Mouse (Mus musculus) lung, postnatal 10 days (tissue): ENCODE measurements around the gene Dnajc6.
A peak's percentile ranks its signal among the peaks of the same experiment; 100 is the strongest.

Source experiments
- DNase-seq: peaks from one replicate; pipeline ENCODE4 v3.0.0; 2021

Dnajc6 gene

DNA sequence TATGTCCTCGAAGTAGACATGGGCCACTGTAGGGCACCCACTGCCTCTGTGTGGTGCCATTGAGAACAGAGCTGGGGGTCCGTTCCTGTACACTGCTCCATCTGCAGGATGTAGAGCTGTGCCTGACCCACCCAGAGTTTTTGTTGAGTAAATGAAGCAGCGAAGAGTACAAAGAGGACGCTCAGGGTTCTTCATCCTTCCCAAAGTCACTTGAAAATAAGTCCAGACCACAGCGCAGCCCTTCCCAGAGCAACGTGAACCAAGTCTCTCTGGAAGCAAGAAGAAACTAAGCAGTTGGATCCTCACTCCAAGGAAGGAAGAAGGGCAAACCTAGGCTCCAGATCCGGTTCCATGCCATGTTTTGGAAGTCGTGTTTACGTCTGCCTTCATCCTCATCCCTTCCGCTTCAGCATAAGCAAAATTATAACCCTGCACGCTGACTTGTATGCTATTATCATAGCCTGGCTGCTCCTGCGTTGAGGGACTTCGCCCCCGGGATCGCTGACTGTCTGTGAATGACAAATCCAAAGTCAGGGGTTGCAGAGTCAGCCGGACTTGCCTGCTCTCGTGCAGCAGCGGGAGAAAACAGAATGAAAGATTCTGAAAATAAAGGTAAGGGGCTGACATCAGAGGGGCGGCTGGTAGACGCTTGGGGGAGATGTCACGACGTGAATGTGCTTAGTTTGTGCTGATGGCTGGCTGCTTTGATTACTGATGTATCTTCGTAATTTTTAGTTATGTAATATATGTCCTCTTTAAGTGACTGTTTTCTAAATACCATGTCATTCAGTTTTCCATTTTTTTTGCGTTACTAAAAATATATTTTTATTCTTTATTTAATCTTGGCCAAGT, 11.3 kb downstream of the Dnajc6 start:
- DNase-seq: peak; percentile 45

GRCm38 (mm10) chr4:101508431-101508830, 12.0 kb downstream of the Dnajc6 start:
- DNase-seq: no peak

DNA sequence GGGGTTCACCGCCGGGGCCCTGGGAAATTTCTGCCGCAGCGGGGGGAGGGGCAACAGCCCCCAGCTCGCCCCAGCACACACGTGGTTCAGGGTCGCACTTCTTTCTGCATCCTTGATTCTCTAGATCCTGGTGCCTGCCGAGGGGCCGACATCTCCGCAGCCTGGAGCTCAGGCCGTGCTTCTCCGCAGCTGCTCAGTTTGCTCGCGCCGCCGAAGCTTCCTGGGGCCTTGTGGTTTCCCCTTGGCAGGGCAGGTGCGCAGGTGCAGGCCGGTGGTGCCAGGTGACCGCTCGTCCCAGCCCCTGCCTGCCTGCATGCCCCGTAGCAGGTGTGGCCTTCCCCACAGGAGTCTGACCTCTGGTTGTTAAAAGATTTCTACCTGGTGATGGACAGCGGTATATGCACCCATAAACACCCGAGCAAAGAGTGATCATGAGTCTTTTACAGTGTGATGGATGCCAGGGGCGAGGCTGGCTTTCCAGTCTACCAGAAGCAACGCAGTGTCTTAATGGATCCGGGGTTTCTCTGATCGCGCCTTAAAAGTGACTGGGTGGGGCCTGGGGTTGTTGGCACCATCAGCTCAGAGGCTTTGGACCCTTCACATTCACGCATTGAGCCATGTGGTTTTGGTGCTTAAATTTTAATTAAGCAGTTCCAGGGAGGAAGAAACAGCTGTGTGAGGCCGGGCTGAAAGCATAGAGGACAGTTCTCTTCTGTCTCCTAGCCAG, 12.6 kb downstream of the Dnajc6 start:
- DNase-seq: peak; percentile 2

- DNase-seq: no peak
Measured at GRCm38 (mm10) chr4:101510111-101510903, 13.9 kb downstream of the Dnajc6 start.

DNA sequence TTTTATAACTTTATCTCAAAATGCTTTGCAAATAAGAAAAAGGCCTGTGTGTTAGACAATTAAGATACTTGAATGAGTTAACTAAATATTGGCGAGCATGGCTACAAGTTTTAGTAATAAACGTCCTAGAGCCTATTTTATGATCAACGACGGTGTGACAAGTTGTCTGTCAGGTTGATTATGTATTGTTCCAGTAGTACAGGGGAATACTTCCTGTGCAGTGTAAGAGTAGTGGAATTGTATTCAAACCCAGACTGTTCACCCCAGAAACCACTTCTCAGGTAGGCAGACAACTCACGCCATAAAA, 14.4 kb downstream of the Dnajc6 start:
- no peak for DNase-seq

- no peak for DNase-seq
Measured at GRCm38 (mm10) chr4:101511768-101512521, 15.5 kb downstream of the Dnajc6 start.

GRCm38 (mm10) chr4:101513251-101513650, 16.8 kb downstream of the Dnajc6 start:
- DNase-seq: no peak

DNA sequence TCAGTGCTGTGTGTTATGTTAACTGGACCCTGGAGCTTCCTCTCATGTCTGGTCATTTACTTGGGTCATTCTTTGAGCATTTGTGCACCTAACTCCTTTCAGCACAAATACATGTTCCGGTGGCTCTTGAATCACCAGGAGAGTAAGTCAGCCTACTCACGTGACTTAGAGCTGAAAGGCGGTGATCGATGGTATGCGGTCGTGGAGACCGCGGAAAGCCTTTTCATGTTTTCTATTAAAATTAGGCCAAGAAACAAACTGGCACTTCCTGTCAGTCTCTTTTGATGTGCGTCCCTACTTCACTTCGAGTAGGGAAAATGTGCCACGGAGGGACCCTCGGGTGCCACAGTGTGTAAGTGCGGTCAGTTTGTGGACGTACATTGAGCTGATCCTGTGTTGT, 19.4 kb downstream of the Dnajc6 start:
- no peak for DNase-seq

DNA sequence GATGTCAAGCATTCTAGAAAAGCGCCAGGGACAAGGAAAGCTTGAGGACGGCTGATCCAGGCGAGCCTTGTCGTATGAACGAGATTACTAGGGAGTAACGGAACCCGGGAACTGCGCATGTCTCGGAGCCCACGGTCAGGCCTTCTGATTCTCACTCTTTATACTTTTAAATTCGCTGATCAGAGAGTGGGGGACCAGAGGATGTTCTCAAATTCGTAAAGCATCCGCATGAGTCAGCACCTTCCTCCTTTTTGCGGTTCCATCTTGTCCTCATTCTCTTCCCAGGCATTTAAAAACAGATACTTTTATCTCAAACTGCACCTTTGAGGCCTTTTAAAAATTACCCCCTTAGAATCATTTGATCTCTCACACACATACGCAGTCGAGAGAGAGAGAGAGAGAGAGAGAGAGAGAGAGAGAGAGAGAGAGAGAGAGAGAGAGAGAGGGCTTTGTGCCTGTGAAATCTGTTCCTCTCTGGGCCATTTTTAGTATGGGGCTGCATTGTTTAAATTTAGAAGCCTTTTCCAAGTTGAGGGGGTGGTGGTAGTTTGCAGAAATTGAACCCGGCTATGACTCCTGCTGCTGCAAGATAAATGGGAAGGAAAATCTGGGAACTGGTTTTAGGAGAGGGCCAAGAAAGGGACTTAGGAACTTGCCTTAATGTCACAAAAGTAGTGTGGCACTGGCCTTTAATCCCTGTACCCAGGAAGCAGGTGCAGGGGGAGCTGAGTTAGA, 20.2 kb downstream of the Dnajc6 start:
- no peak for DNase-seq

DNA sequence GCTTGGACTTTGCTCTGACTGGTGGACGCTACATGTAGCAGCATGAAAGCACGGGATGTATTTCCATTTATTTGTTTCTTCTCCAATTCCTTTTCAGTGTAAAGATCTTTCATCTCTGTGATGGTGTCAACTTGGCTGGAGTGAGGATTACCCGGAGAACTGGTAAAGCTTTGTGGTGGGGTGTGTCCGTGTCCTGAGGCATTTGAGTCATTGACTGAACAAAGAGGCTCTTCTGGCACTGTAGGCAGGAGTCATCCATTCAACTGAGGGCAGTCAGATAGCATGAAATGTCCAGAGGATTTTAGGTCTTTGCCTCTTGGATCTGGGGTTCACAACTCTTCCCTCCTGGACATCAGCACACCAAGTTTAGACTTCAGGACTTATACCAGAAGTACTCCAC, 35.5 kb downstream of the Dnajc6 start:
- DNase-seq: no peak

- no peak for DNase-seq
Measured at GRCm38 (mm10) chr4:101540516-101540915, 44.1 kb downstream of the Dnajc6 start.

DNA sequence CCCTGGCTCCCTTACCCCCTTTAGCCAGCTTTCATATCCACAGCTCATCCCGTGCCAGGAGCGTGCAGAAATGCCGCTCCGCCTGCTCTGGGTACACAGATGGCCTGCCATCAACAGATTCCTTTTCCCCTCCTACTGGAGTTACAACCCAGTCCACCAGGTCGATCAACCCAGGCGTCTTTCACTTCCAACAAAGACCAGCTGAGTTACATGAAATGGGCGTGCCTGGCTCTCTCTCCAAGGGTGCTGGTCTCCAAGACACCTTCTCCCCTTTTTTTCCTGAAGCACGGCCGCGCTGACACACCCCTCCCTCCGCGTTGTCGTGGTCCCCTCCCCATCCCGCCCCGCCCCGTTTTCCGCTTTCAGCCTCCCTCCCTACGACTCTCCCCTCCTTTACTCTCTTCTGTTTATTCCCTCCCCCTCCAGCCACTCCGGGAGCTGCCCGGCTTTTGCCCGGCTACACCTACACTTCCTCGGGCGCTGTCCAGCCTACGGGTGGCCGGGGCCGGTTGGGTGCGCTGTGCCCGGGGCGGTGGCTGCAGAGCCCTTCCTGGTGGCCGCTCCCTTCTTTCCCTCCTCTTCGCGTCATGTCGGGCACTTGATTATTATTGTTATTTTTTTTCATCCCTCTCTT, 53.6 kb downstream of the Dnajc6 start:
- DNase-seq: peak; percentile 25

- peak; percentile 50 for DNase-seq
Measured at GRCm38 (mm10) chr4:101550671-101551161, 54.3 kb downstream of the Dnajc6 start.

GRCm38 (mm10) chr4:101551425-101551824, 55.0 kb downstream of the Dnajc6 start:
- no peak for DNase-seq

DNA sequence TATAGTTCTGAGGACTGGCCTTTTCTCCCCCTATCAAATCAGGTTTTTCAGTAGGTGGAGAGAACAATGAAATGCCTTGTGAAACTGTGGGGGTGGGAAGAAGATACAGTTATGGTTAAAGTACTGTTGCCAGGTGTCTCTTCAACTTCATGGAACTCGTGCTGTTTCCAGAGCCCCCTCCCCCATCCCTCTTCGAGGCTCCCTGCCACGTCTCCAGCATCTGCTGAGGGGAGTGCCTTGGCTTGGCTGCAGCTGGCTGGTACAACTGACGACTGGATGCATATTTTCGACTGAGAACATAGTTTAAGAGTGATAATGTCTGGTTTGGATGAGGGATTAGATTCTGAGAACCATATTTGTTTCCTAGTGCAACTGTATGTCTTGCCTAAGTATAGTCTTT, 55.9 kb downstream of the Dnajc6 start:
- peak; percentile 2 for DNase-seq

GRCm38 (mm10) chr4:101555016-101555415, 58.6 kb downstream of the Dnajc6 start:
- DNase-seq: no peak

DNA sequence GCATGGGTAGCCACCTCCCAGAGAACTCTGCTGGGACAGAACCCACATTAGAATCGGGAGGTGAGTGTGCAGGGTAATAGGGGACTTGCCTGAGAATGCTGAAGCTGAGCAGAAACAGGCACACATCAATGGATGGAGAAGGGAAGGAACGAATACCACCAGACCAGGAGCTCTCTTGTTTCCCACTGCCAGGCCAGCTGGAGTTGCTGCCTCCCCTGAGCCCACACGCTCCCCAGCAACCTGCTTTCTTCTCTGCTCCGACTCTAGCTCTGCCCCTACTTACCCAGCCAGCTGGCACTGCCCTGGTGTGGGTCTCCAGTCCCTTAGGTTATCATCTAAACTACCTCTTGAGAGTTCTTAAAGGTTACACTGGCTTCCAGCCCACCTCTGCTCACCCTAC, 63.7 kb downstream of the Dnajc6 start:
- no peak for DNase-seq

GRCm38 (mm10) chr4:101562836-101563235, 66.4 kb downstream of the Dnajc6 start:
- no peak for DNase-seq

- DNase-seq: no peak
Measured at GRCm38 (mm10) chr4:101563607-101564006, 67.2 kb downstream of the Dnajc6 start.

DNA sequence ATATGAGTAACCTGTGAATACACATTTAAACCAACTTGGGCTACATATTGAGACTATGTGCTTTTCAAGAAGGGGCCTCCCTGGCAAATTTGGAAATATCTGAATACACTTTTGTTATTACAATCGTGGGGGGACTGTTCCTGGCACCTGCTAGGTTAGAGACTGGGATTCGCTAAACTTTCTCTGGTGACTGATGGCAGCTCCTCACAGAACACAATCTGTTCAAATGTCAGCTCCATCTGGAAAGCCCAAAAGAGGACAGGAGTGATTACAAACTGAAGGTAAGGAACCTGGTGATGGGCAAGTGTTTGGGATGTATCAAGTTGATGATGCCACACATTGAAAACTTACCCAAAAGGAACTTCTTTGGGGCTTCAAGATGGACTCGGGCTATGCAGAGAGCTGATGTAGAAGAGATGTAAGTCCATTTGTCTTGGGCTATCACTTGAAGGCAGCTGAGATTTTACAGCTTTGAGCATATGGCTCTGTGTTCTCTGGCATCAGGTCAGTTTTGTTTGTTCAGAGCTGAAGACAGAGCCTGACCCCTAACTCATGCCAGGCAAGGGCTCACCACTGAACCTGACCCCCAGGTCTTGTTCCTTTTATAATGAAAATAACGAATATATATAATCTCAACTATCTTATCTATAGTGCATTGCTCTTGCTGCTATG, 68.4 kb downstream of the Dnajc6 start:
- no peak for DNase-seq

- no peak for DNase-seq
Measured at GRCm38 (mm10) chr4:101569076-101569475, 72.6 kb downstream of the Dnajc6 start.
